Mouse (Mus musculus) testis, adult 2 months (tissue): Measurements from ENCODE around the gene Wdr90.

Source experiments
- CTCF ChIP-seq: fragments of 200-500 bp; IDR thresholded peaks from 2 replicates; pipeline ENCODE4 v1.5.1; 2012; ENCODE audit warnings: low read depth, mild to moderate bottlenecking, inconsistent platforms, low read length, moderate library complexity; ENCODE audit not compliant: control insufficient read depth, insufficient read depth, insufficient replicate concordance
- POLR2A ChIP-seq: fragments of 200-500 bp; IDR thresholded peaks from 2 replicates; pipeline ENCODE4 v1.6.1; 2012; ENCODE audit warnings: low read depth, mild to moderate bottlenecking, inconsistent platforms, low read length, moderate library complexity; ENCODE audit not compliant: control insufficient read depth

GRCm38 (mm10) chr17:25881691-25882090, 20.4 kb upstream of the Wdr90 start:
- TF ChIP-seq CTCF (no peak), POLR2A (no peak)
